Comparison of ENCODE assay signal across 19 mouse cellular contexts in the genomic region with DNA sequence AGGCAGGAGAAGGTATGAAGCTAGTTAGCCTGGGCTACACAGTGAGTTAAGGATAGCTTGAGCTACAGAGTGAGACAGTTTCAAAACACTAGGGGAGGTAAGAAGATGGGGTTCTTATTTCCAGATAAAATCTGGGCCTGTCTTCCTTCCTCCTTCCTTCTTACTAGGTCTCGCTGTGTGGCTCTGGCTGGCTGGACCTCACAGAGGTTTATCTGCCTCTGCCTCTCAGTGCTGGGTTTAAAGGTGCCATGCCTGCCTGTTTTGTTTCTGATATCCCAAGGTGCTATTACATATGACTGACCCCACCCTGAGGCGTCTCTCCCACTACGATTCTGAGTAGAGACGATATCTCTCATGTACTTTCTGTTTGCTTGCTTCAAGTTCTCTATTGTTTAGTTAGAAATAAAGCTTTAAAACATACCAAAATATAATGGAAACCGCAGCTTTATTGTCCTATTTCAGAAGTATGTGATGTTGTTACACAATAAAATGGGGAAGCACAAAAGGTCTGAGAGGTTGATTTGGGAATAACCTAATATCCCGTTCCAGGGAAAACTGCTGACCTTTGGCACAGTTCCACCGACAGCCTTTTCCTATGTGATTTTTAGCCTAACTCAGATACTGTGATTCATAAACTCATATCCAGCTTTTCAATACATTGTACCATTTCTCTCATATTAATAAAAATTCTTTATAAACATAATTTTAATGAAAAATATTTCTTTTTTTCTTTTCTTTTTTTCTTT. TPM values are rescaled to one million over a fixed set of nuclear protein-coding genes. Genes with fewer than 3 reads are reported as not detected.
DNase-seq lines count a peak whose midpoint lies in the region; ATAC-seq and TF ChIP-seq lines count a peak whose summit lies in the region.
"Had no signal": no experiment of that assay in that cellular context is flagged by ENCODE, and none has a peak within 500 bp of the region (broad histone marks: within the 10 kb centered on the region; RNA-seq: fewer than 3 reads in every experiment).

No protein-coding gene starts in this region.

- no peak overlapping the region for H3K27ac ChIP-seq in kidney, adult 2 months (ENCODE audit: insufficient read depth, low read depth, low read length)
- H3K27ac ChIP-seq in ES-E14 (ENCODE audit: insufficient read depth, low read depth, low read length, poor library complexity, severe bottlenecking), result no peak overlapping the region
- H3K27ac ChIP-seq in liver, postnatal 0 days (ENCODE audit: low read depth), result 0 out of 2 replicates have a peak overlapping the region, but pooled peaks have one; percentile 4
- H3K27ac ChIP-seq in hindbrain, embryonic 11.5 days (ENCODE audit: low read depth, low read length), result no peak overlapping the region
- H3K27ac ChIP-seq: forebrain, embryonic 13.5 days; heart, embryonic 13.5 days; hindbrain, postnatal 0 days; kidney, embryonic 15.5 days; layer of hippocampus, adult 2 months; limb, embryonic 10.5 days; macrophage; neural tube, embryonic 15.5 days had no signal

- ATAC-seq in liver, postnatal 0 days, result peak; percentile 35; the same call in 1 of the 2 replicates
- no peak for ATAC-seq in hindbrain, embryonic 11.5 days (ENCODE audit: low FRiP score)
- ATAC-seq: forebrain, embryonic 13.5 days; hindbrain, postnatal 0 days had no signal

- in situ Hi-C loops in ES-E14 (cut with MboI; ENCODE audit: low sequenced_read_pairs in 2 of 2, unreplicated experiment in 2 of 2), result no loop called here

- DNase-seq in kidney, adult 2 months, result peak; percentile 61
- no peak for DNase-seq in kidney, adult 11 months
- no peak for DNase-seq in ES-E14 (ENCODE audit: low read depth, low spot score)
- peak; percentile 35 for DNase-seq in c-Kit-positive CD71-positive TER-119-negative erythroid progenitor cells, embryonic 14.5 days (ENCODE audit: low read depth)
- DNase-seq in liver, postnatal 0 days, result no peak
- no peak for DNase-seq in left cerebral cortex, postnatal 10 days (ENCODE audit: extremely low spot score in 1 of 2, low spot score in 2 of 2)
- DNase-seq in hindbrain, embryonic 11.5 days (ENCODE audit: low spot score), result no peak
- no peak for DNase-seq in thymus, adult 18-20 months
- DNase-seq: heart, postnatal 4 days; midbrain, embryonic 14.5 days had no signal

- intact Hi-C loops in left cerebral cortex, postnatal 10 days (cut with DNase I), result no loop called here

- H3K36me3 ChIP-seq in kidney, adult 2 months (ENCODE audit: control insufficient read depth, insufficient read depth, low read length), result no peaks in the 10 kb centered on the region
- H3K36me3 ChIP-seq in ES-E14 (ENCODE audit: control insufficient read depth, insufficient read depth, low read length, poor library complexity, severe bottlenecking), result 0 out of 2 replicates have a peak, but pooled peaks cover 4% of the 10 kb centered on the region
- 0 out of 2 replicates have a peak, but pooled peaks cover 6% of the 10 kb centered on the region for H3K36me3 ChIP-seq in liver, postnatal 0 days (replicated peaks; ENCODE audit: insufficient read depth, low read length)
- H3K36me3 ChIP-seq in hindbrain, embryonic 11.5 days (ENCODE audit: control insufficient read depth, insufficient read depth, low read length), result no peaks in the 10 kb centered on the region

- H3K4me2 ChIP-seq in liver, postnatal 0 days (ENCODE audit: low read depth, low read length), result no peak overlapping the region
- no peak overlapping the region for H3K4me2 ChIP-seq in hindbrain, embryonic 11.5 days (replicated peaks; ENCODE audit: low read depth, low read length)
- H3K4me2 ChIP-seq: forebrain, embryonic 13.5 days; heart, embryonic 13.5 days; kidney, embryonic 15.5 days; neural tube, embryonic 15.5 days had no signal

- WGBS in kidney, adult 2 months, result 64% methylated on average over 7 of the region's 7 CpGs
- WGBS in liver, postnatal 0 days (ENCODE audit: insufficient replicate concordance), result 59% methylated on average over 7 of the region's 7 CpGs
- WGBS in hindbrain, embryonic 11.5 days, result 93% methylated on average over 7 of the region's 7 CpGs

- H3K4me3 ChIP-seq in kidney, adult 2 months (ENCODE audit: insufficient read depth, low read depth, low read length), result no peak overlapping the region
- H3K4me3 ChIP-seq in ES-E14 (ENCODE audit: insufficient read depth in 1 of 2, low read depth in 1 of 2, low read length in 2 of 2, poor library complexity in 1 of 2, severe bottlenecking in 1 of 2), result no peak overlapping the region
- no peak overlapping the region for H3K4me3 ChIP-seq in liver, postnatal 0 days (ENCODE audit: low read depth, low read length)
- no peak overlapping the region for H3K4me3 ChIP-seq in hindbrain, embryonic 11.5 days (ENCODE audit: low read depth, low read length)
- H3K4me3 ChIP-seq: forebrain, embryonic 13.5 days; heart, embryonic 13.5 days; kidney, embryonic 15.5 days; layer of hippocampus, adult 2 months; limb, embryonic 10.5 days; myocyte; neural tube, embryonic 15.5 days had no signal

- 0 out of 2 replicates have a peak overlapping the region, but pooled peaks have one; percentile 2 for H3K9ac ChIP-seq in ES-E14 (ENCODE audit: insufficient read depth, low read depth, low read length, poor library complexity, severe bottlenecking)
- no peak overlapping the region for H3K9ac ChIP-seq in liver, postnatal 0 days (replicated peaks)
- no peak overlapping the region for H3K9ac ChIP-seq in hindbrain, embryonic 11.5 days (ENCODE audit: low read depth, low read length)
- H3K9ac ChIP-seq: forebrain, embryonic 13.5 days; heart, embryonic 13.5 days; kidney, embryonic 15.5 days; neural tube, embryonic 15.5 days had no signal

- H3K9me3 ChIP-seq in ES-E14 (ENCODE audit: control insufficient read depth, insufficient read depth, low read depth, low read length), result no peaks in the 10 kb centered on the region
- H3K9me3 ChIP-seq in liver, postnatal 0 days (ENCODE audit: low read length), result no peaks in the 10 kb centered on the region
- no peaks in the 10 kb centered on the region for H3K9me3 ChIP-seq in hindbrain, embryonic 11.5 days (ENCODE audit: control insufficient read depth, low read length)
- H3K9me3 ChIP-seq: forebrain, embryonic 13.5 days; kidney, embryonic 15.5 days; limb, embryonic 10.5 days; neural tube, embryonic 15.5 days had no signal

- H3K4me1 ChIP-seq in kidney, adult 2 months (ENCODE audit: control insufficient read depth, insufficient read depth, low read length), result peaks cover 9% of the 10 kb centered on the region; the same call in 1 of the 2 replicates
- H3K4me1 ChIP-seq in ES-E14 (ENCODE audit: control insufficient read depth in 2 of 2, insufficient read depth in 2 of 2, low read length in 2 of 2, poor library complexity in 1 of 2), result peaks cover 8 to 18% of the 10 kb centered on the region in 2 experiments; a peak in 2 of 4 replicates
- H3K4me1 ChIP-seq in liver, postnatal 0 days (ENCODE audit: insufficient read depth), result peaks cover 10% of the 10 kb centered on the region
- H3K4me1 ChIP-seq in hindbrain, embryonic 11.5 days (replicated peaks; ENCODE audit: control insufficient read depth, insufficient read depth, low read length), result no peaks in the 10 kb centered on the region
- H3K4me1 ChIP-seq: forebrain, embryonic 13.5 days; heart, embryonic 13.5 days; neural tube, embryonic 15.5 days had no signal

- TF ChIP-seq POLR2A in kidney, adult 2 months (IDR thresholded peaks at IDR 0.05; ENCODE audit: low read depth, low read length), result no peak

- H3K27me3 ChIP-seq in kidney, adult 2 months (replicated peaks; ENCODE audit: control insufficient read depth, insufficient read depth, low read length), result no peaks in the 10 kb centered on the region
- H3K27me3 ChIP-seq in liver, postnatal 0 days (ENCODE audit: insufficient read depth, low read length), result no peaks in the 10 kb centered on the region
- H3K27me3 ChIP-seq in hindbrain, embryonic 11.5 days (ENCODE audit: control insufficient read depth, insufficient read depth, low read length), result no peaks in the 10 kb centered on the region
- H3K27me3 ChIP-seq: forebrain, embryonic 13.5 days; heart, embryonic 13.5 days; kidney, embryonic 15.5 days; neural tube, embryonic 15.5 days had no signal

- TF ChIP-seq CTCF in kidney, adult 2 months (conservative IDR thresholded peaks at IDR 0.05; ENCODE audit: insufficient read depth, insufficient read length, low read depth, low read length), result no peak
- TF ChIP-seq CTCF in liver, postnatal 0 days (IDR thresholded peaks at IDR 0.05; ENCODE audit: low read depth), result no peak

- no peak for TF ChIP-seq EP300 in liver, postnatal 0 days (IDR thresholded peaks at IDR 0.05; ENCODE audit: low read depth)

TF ChIP-seq in ES-E14, 5 proteins besides CTCF, POLR2A, EP300 and RAD21 (continues in another document):
- no peak for TF ChIP-seq CHD2 (IDR thresholded peaks at IDR 0.05; ENCODE audit: low read depth, low read length)

RNA-seq across cellular contexts. Expression of a gene that starts 26.3 kb away (rescaled TPM):
- 29.1 and 30.3 TPM in 2 replicates for polyA plus RNA-seq in kidney, adult 2 months (2012; rRNA removed)
- 97.3 and 98.5 TPM in 2 replicates for total RNA-seq in ES-E14 (2012; rRNA removed)
- polyA plus RNA-seq in liver, postnatal 0 days (2015; fragmentation: Nextera tagmentation; extraction: Ambion mirVana), result 10.7 and 11.6 TPM in 2 replicates
- total RNA-seq in left cerebral cortex, postnatal 10 days (2021), result 10 to 100 TPM; 53.2 to 56.7 TPM
- polyA plus RNA-seq in hindbrain, embryonic 11.5 days (2014; fragmentation: Nextera tagmentation; extraction: Ambion mirVana), result 49.7 and 63.8 TPM in 2 replicates

RNA-seq across cellular contexts. Expression of a gene that starts 26.4 kb away (rescaled TPM):
- 1.1 and 1.2 TPM in 2 replicates for polyA plus RNA-seq in kidney, adult 2 months (2012; rRNA removed)
- 5.3 and 9.5 TPM in 2 replicates for total RNA-seq in ES-E14 (2012; rRNA removed)
- 10.9 and 13.6 TPM in 2 replicates for polyA plus RNA-seq in liver, postnatal 0 days (2015; fragmentation: Nextera tagmentation; extraction: Ambion mirVana)
- total RNA-seq in left cerebral cortex, postnatal 10 days (2021), result under 1 TPM in 1 of 2 experiments, not detected in 1; 0.16 TPM
- 0.13 and 0.17 TPM in 2 replicates for polyA plus RNA-seq in hindbrain, embryonic 11.5 days (2014; fragmentation: Nextera tagmentation; extraction: Ambion mirVana)
- total RNA-seq: layer of hippocampus, adult 2 months had no signal
- polyA plus RNA-seq: midbrain, embryonic 14.5 days had no signal

RNA-seq across cellular contexts. Expression of a gene that starts 27.8 kb away (rescaled TPM):
- 216 and 255 TPM in 2 replicates for polyA plus RNA-seq in kidney, adult 2 months (2012; rRNA removed)
- total RNA-seq in ES-E14 (2012; rRNA removed), result 47.3 and 51.9 TPM in 2 replicates
- 224 and 243 TPM in 2 replicates for polyA plus RNA-seq in liver, postnatal 0 days (2015; fragmentation: Nextera tagmentation; extraction: Ambion mirVana)
- 10 to 100 TPM; 25.8 to 27.5 TPM for total RNA-seq in left cerebral cortex, postnatal 10 days (2021)
- 23.5 and 27.9 TPM in 2 replicates for polyA plus RNA-seq in hindbrain, embryonic 11.5 days (2014; fragmentation: Nextera tagmentation; extraction: Ambion mirVana)

RNA-seq across cellular contexts. Expression of a gene that starts 32.6 kb away (rescaled TPM):
- 18.5 and 26.8 TPM in 2 replicates for polyA plus RNA-seq in kidney, adult 2 months (2012; rRNA removed)
- total RNA-seq in ES-E14 (2012; rRNA removed), result 4.2 and 7.5 TPM in 2 replicates
- 4.8 and 5.9 TPM in 2 replicates for polyA plus RNA-seq in liver, postnatal 0 days (2015; fragmentation: Nextera tagmentation; extraction: Ambion mirVana)
- 1 to 10 TPM; 3.1 to 4.1 TPM for total RNA-seq in left cerebral cortex, postnatal 10 days (2021)
- 0.31 TPM in 1 of 2 replicates, not detected in the other for polyA plus RNA-seq in hindbrain, embryonic 11.5 days (2014; fragmentation: Nextera tagmentation; extraction: Ambion mirVana)
- polyA plus RNA-seq: macrophage had no signal

RNA-seq across cellular contexts. Expression of a gene that starts 40.7 kb away (rescaled TPM):
- polyA plus RNA-seq in kidney, adult 2 months (2012; rRNA removed), result 29.7 and 30.1 TPM in 2 replicates
- 22.7 and 34.8 TPM in 2 replicates for total RNA-seq in ES-E14 (2012; rRNA removed)
- 9.2 and 10.0 TPM in 2 replicates for polyA plus RNA-seq in liver, postnatal 0 days (2015; fragmentation: Nextera tagmentation; extraction: Ambion mirVana)
- 100 to 1,000 TPM; 149 to 150 TPM for total RNA-seq in left cerebral cortex, postnatal 10 days (2021)
- 10.1 and 11.9 TPM in 2 replicates for polyA plus RNA-seq in hindbrain, embryonic 11.5 days (2014; fragmentation: Nextera tagmentation; extraction: Ambion mirVana)

Comparison
In these comparisons a context has a peak if more than half of its experiments do, and no peak if none do; other contexts are left out.
1. DNase-seq: peak in kidney, adult 2 months (single experiment) and c-Kit-positive CD71-positive TER-119-negative erythroid progenitor cells, embryonic 14.5 days (single experiment); none in kidney, adult 11 months (single experiment), ES-E14 (single experiment), liver, postnatal 0 days (single experiment), left cerebral cortex, postnatal 10 days (0 of 2), hindbrain, embryonic 11.5 days (single experiment) and thymus, adult 18-20 months (0 of 2).